Mouse (Mus musculus) olfactory bulb, adult 2 months (tissue): Measurements from ENCODE around the gene Rc3h2.

Experiments
- CTCF ChIP-seq: fragments of 200-500 bp; IDR thresholded peaks from 2 replicates; pipeline ENCODE4 v1.5.1; 2012; ENCODE audit warnings: low read depth, mild to moderate bottlenecking, low read length, moderate library complexity; ENCODE audit not compliant: insufficient read depth
- POLR2A ChIP-seq: fragments of 200-500 bp; IDR thresholded peaks from 2 replicates; pipeline ENCODE4 v1.6.1; 2012; ENCODE audit warnings: mild to moderate bottlenecking, low read depth, low read length, moderate library complexity; ENCODE audit not compliant: insufficient read depth

DNA sequence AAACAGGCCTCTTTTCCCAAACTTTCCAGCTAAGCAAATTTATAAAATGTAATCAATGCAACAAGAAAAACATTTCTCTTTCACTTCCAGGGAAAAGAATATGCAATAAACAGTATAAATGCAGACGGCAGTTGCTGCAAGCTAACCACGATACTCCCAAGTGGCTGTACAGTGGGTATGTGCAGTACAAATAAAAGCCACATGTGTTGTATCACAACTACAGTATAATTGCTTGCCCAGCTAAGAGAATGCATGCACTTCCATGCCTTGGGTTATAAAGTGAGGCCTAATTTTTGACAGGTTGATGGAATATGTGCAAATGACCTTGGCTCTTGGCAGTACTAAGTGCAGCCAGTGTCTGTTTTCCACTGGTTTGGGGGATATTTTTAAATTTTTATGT, 52.1 kb downstream of the Rc3h2 start:
- TF ChIP-seq POLR2A: no peak
- TF ChIP-seq CTCF: no peak
